Mouse (Mus musculus): ENCODE data around the gene Asna1.

The Asna1 gene

DNA sequence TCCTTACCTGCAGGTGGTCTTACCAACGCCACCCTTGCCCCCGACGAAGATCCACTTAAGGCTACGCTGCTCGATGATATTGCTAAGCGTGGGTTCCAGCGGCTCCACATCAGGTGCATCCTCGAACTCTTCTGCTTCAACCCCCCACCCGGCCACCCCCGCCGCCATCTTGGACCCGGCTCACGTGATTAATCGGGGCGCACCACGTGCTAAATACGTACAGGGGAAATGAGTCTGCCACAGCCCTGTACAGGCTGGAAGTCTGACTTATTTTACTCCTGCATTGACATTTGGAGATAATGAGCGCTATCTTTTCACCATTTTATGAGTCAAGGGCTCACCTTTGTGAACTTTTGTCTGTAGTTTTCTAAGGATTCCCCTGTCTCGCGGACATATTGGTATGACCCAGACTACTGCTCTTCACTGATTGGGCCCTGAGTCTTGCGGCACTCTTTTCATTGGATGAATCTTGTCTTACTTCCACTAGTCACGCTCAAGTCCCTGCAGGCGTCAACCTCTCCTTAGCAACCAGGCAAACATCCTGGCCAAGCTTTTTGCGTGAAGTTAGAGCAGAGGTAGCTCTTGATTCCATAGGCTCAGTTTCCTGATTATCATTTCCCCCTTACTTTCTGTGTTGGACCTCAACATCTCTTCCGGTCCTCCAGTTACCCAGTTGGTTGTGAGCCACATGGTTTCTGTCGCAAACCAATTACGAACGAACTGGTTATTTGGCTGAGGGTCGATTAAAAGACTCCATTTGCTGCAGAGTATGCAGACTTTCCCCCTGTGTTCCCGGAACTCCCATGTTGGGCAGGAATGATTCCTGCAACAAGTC is at the start of gene Asna1:
Gene Asna1 (minus strand): TSS at position 184 of the 835 bp plus-strand sequence.
- DNase-seq: peak; percentile 91

DNA sequence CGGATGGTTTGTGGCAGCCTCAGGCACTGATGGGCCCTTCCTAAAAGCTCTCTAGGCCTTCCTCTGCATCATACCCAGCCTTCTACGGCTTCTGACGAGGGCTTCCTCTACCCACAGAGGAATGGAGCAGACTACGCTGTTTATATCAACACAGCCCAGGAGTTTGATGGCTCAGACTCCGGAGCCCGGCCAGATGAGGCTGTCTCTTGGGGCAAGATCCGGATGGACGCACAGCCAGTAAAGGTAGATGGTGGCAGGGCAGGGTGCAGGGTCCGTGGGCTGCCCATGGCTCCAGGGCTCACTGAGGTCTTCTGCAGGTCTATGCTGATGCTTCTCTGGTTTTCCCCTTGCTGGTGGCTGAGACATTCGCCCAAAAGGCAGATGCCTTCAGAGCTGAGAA is 49.5 kb upstream of the Asna1 start:
- no peak for DNase-seq

DNA sequence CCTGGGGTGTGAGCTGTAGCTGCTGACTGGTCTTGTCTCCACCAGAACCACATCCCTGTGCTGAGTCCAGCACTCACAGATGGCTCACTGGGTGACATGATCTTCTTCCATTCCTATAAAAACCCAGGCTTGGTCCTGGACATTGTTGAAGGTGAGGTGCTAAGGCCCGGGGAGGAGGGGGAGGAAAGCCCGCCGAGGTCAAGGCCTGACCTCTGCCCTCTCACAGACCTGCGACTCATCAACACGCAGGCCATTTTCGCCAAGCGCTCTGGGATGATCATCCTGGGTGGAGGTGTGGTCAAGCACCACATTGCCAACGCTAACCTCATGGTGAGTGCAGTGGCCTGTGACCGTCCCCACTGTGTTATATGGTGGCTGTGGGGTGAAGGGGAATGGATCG is 49.1 kb upstream of the Asna1 start:
- DNase-seq: no peak

DNA sequence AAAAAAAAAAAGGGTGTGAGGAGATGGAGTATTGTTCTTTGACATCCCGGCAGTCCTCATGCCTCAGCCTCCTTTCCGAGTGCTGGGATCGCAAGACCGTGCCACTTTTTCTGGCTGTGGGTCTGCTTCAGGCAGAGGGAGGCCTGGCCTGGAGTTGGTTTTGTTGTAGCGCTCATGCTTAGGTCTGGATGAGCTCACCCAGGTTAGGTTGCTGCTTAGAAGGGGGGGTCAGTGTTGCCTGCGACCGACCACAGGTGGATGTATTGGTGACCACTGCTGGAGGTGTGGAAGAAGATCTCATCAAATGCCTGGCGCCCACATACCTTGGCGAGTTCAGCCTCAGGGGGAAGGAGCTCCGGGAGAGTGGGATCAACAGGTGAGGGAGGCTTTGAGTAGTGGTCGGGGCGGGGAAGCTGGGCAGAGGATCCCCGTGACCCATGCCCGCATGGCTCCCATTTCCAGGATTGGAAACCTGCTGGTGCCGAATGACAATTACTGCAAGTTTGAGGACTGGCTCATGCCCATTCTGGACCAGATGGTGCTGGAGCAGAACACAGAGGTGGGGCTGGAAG is 48.0 kb upstream of the Asna1 start:
- no peak for DNase-seq

DNA sequence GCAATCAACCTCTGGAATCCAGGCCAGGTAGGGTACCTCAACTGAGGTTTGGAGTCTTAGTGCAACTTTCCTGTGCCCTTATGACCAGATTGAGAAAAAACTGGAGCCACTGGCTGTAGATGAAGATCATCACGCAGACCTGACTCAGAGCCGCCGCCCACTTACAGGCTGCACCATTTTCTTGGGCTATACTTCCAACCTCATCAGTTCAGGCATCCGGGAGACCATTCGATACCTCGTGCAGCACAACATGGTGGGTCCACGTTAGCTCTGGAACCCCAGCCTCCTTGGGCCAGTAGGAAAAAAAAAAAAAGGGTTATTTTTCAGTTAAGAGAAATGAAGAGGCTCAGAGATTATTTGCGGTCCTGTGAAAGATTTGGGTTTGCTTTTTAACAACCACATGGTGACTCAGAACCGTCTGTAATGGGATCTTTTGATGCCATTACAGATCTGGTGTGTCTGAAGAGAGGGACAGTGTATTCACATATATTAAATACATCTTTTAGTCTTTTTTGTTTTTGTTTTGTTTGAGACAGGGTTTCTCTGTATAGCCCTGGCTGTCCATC is 47.4 kb upstream of the Asna1 start:
- no peak for DNase-seq

DNA sequence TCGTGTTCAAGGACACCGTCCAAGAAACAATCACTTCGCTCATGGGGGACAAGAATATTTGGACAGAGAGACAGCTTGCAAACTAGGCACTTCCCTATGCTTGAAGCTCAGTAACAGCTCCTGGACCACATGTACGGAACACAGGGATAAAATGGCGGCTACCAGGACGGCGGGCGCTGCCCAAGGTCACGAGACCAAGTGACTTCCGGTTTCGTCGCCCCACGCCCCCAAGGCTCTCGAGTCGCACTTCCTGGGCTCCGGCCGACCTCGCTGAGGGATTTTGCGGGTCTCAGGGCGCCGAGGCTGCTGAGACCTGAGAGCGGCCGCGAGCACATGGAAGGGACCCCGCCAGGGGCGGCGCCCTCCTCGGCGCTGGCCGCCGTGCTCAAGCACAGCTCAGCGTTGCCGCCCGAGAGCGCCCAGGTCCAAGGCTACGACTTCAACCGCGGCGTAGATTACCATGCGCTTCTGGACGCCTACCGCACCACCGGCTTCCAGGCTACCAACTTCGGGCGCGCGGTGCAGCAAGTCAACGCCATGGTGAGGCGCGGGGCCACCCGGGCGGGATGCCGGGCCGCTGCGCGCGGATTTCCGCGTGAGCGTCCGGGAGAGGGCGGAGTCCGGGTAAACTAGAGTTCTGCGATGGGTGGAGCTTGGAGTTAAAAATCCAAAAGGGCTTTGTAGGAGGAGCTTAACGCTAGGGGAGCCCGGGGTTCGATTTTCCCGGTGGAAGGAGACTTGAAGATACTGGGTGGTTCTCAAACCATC is 46.6 kb upstream of the Asna1 start, which contains the start of gene Dhps:
Gene Dhps (plus strand): TSS at position 244 of the 768 bp plus-strand sequence.
- peak; percentile 90 for DNase-seq

DNA sequence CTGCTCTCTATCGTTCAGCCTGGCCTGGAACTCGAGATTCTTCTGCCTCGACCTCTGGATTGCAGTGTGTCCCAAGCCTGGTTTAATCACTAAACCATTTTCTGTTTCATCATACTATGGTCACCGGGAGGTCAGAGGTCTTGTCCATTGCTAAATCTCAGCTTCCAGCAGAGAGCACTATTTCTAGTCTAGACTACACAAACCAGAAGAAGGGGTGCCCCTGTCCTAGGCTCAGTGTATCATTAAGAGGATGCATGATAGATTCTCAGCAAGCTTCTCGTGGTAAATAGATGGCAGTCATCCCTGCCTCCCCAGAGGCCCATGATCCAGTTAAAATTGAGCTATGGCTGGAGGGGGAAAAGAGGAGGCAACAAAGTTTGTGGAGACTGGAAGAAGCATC is 46.0 kb upstream of the Asna1 start:
- DNase-seq: peak; percentile 58

DNA sequence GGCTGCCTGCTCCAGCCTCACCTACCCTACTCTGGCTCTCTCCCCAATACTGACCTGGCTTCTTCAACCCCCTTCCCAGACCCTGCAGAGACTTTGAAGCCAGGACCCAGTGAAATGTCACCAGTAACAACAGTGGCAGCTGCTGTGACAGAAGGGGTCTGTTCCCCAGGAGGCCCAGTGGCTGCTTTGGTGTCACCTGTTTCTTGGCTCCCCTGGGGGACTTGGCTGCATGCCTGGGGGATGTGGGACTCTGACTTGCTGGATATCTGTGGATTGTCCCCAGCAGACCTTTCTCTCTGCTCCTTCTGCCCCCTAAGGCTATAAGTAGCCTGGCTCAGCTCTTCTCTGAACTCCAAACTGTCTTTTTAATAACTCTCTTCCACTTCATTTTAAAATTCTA is 42.9 kb upstream of the Asna1 start, which contains the start of gene Gm5741:
Gene Gm5741 (minus strand): TSS at position 1 of the 400 bp plus-strand sequence.
- no peak for DNase-seq

DNA sequence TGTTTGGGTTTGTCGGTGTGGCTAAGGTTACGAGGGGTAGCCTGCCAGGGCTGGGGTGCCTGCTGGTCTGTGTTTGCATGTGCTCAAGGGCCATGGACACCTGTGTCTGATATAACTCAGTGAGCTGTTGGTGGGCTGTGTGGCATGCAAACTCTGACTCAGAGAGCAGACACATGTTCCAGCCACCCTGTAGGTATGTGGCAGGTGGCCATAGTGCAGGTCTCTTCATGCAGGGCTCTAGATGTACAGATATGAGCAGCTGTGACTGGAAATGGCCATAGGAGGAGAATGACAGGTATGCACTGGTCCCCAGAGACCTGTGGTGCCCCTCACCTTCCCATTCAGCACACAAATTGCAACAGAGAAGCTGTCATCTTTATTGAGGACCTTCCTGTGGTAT is 42.1 kb upstream of the Asna1 start:
- DNase-seq: no peak

DNA sequence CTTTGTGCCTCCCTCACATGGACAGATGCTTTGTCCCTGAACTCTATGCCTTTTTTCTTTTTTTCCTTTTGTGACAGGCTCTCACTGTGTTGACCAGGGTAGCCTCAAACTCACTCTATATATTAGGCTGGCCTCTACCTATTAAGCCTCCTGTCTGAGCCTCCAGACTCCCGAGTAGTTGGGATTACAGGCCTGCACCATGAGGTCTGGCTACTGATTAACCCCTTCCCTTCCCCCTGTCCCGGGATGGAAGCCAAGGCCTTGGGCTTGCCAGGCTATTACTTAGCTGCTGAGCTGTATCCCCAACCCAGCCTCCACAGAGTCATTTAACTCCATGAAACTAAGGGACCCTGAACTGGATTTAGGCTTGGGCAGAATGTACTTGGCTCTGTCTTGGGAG is 40.1 kb upstream of the Asna1 start:
- peak; percentile 90 for DNase-seq

DNA sequence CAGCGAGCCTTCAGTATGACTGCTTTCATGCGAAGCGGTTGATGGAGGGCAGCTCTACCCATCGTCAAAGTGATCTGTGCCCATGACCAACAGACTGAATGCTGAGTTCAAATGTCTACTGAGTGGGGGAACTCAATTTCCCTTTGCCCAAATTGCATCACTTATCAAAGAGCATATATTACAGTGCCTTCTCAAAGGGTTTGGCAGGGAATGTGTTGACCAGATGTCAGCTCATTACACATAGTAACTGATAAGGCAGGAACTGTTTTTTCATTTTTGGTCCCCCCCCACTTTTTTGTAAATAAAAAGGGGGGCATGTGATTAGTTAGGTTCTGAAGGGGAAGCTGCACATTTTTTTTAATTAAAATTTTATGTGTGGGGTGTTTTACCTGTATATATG is 37.5 kb upstream of the Asna1 start:
- no peak for DNase-seq

DNA sequence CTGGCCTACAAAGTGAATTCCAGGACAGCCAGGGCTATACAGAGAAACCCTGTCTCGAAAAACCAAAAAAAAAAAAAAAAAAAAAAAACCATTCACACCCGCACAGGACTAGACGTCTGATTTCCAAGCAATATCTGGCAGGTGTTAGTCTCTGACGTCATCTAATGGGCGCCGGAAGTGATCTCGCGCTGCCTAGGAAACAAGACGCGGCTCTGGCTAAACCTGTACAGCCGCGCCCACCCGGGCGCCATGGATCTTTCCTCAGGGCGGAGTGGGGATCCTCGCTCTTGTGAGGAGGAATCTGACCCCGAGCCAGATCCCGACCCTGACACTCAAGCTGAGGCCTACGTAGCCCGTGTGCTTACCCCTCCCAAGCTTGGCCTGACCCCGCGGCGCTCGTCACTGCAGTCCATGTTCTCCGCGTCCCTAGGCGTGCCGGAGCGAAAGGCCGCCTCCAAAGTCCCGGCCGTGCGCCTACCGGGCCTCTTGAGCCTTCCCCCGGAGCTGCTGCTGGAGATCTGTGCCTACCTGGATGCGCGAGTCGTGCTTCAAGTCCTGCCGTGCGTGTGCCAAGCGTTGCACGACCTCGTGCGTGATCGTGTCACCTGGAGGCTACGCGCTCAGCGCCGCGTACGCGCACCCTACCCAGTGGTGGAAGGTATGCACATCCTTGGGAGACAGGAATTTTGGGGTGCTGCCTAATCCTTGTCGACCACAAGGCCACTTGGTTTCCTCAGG is 35.0 kb upstream of the Asna1 start, which contains the start of gene Fbxw9:
Gene Fbxw9 (plus strand): TSS at position 177 of the 738 bp plus-strand sequence.
- peak; percentile 92 for DNase-seq

DNA sequence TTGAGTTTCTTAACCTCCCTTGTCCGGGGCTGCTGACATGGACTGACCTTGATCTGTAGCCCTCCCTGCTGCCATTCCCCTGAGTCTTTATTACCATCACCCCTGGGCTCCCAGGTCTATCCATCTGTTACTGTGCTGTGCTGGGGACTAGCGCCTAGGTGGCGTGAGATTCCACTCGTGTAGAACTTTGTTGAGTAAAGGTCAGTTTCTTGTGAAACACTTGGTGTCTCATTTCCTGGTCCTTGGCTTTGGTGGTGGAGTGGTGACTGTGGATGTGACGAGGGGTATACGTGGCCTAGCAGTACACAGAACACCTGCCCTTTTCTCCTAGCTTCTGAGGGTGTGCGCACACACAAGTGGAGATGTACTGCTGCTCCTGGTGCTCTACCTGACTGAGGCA is 32.3 kb upstream of the Asna1 start:
- DNase-seq: no peak

DNA sequence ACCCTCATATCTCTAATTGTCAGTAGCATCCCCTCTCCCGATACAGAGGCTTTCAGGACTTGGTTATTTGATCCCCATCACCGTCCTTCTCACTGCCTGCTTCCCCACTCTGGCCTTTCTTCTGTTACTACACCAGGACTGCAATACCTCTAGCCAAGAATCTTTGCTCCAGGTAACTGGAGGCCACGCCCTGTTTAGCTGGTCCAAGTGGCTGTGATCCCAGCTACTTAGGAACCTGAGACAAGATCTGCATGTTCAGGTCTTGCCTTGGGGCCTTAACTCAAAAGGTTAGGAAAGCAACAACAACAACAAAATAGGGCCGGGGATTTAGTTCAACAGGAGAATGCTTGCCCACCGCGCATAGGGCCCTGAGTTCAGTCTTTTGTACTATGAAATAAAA is 18.5 kb upstream of the Asna1 start:
- DNase-seq: no peak

DNA sequence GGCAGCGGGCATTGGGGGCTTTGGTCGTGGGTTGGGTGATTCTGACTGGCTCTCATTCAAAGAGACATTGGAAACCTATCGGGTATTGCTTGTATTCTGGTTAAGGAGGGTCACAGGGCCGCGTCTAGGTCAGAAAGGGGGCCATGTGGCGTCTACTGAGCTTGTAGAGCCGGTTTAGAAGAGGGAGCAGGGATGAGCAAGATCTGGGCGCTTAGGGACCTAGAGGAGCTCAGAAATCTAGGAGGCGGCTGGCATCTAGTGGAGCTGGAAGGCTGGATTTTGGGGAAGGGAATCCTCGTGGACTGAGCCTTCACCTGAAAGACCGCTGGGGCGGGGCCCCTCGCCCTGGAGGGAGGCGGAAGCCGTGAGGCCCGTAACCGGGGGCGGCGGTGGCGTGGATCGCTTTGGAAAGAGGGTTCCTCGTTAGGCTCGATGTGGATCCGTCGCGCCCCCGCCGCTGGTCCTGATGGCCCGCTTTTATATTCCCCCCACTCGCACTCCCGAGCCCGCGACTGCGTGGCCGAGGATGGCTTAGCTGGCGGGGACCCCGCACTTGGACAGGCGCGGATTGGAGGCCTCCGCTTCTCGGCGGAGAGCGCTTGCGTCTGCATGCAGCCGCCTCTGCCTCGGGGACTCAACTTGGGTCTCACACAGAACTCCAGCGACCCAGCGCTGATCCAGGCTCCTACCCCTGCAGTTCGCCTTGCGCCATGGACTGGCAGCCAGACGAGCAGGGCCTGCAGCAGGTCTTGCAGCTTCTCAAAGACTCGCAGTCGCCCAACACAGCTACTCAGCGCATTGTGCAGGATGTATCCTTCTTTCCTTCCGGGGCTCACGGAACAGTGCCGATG is 12.8 kb upstream of the Asna1 start:
- DNase-seq: peak; percentile 42

DNA sequence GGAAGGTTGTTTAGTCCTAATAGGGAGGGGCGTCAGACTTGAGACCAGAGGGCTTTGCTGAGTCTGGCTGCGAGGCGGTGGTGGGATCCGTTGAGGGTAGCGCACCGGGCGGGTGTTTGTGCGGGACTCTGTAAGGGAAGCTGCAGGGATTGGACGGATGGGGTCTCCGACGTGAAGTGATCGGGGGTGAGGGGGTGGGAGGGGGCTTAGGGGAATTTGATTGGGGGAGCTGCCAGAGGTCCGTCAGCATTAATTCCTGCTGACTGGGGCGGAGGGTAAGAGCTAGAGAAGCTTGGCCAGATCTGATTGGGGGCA is 12.2 kb upstream of the Asna1 start:
- DNase-seq: no peak

DNA sequence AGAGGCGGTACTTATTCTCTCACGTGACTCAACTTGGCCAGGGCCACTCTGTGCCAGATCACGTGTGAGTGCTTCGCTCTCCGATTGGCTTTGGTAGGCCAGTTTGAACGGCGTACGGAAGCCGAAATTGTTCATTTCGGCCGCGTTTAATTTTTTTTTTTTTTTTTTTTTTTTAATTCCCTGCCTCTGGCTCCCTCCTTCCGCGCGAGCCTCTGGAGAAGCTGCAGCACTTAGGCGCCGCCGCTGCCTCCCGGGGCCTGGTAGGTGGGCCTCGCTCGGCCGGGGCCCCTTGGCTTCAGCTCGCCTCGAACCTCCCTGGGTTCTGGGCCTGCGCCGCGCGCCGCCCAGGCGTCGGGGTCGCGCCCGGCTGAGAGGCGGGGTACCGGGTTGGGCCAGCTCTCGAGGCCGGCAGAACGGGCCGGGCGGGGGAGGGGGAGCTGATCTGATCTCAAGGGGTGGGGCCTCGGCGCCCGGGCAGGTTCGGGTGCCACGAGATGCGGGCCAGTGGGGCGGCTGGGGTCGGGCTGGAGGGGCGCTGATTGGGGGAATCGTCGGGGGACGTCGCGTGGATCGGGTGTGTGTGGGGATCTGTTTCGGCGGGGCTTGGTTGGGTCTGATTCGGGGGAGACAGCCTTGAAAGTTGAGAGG is 11.8 kb upstream of the Asna1 start, which contains the start of gene Tnpo2:
Gene Tnpo2 (plus strand): TSS at position 198 of the 648 bp plus-strand sequence.
- peak; percentile 95 for DNase-seq

DNA sequence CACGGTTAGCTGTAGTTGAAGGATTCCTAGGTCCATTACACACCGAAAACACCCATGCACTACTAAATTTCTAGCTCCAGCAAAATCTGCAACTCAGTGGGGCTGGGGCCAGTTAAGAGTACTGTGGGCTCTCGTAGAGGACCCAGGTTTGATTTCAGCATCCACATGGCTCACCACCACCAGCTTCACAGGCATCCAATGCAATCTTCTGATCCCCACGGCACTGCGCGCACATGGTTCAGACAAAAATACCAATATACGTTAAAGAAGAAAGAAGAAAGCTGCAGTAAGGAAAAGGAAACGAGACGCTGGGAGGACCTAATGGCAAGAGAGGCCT is 11.3 kb upstream of the Asna1 start:
- no peak for DNase-seq

DNA sequence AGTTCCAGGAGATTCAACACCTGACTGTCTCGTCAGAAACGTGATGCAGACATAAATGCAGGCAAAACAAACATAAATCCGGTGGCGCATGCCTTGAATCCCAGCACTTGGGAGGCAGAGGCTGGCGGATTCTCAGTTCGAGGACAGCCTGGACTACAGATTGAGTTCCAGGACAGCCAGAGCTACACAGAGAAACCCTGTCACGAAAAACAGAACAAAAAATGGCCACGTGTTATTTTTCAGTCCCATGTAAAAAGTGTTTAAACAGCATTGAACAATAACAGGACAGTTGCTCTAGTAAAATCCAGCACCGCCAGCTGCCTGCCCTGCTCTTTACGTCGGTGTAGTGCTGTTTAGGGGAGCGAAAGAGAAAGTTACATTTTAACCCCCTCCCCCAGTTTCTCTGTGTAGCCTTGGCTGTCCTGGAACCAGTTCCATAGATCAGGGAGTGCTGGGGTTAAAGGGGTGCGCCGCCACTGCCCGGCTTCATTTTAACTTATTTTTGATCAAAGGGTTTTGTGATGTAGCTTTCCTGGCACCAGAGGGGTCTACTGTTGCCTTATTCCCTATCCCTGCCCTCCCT is 10.7 kb upstream of the Asna1 start:
- DNase-seq: no peak

DNA sequence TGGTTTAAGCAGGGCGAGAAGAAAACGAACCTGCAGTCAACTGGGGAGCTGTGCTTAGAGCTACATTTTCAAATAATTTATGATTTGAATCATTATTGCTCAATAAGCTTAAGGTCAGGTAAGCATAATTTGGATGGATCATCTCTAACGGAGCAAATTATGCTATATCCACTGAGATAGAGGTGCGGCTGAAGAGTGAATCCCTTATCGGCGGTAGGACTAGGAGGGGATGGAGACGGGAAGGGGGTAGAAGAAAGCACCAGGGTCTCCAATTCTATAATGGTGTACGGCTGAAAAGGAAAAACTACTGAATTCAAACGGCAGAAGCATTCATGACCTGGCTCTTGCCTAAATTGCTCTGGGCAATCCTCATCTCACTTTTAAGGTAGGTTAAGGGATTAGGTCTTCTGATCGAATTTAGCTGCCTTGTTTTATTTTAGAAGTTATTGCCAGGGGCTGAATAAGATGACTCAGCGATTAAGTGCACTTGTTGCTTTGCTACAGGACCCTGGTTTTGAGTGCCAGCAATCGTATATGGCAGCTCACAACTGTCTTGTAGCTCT is 10.2 kb upstream of the Asna1 start:
- DNase-seq: no peak

Data from kidney, adult 11 months (tissue).